In the genomic region with DNA sequence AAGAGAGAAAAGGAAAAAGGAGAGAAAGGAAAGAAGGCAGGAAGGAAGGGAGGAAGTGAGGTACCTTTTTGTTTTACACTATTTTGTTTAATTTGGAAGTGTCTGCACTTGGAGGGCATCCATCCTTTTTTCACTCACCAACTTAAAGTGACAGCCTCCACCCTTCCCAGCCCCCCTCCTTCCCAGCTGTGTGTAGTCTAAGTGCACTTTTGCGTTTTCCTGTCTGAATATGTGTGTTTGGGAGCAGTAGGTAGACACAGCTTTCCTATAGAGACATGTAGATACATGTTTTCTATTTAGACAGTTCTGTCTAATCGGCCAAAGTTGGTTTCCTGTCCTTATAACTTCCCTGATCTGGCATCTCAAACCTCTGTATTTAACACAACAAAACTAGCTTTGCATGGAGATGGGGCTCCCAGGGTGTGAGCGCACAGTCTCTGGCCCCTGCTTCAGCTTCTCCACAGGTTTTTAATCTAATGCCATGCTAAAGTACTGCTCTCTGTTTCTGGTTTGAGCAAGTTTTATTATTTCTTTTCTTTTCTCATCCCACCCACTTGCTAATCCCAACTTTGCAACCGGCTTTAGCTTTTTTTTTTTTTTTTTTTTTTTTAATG, we compare ENCODE assay signal across 9 mouse cellular contexts.
A peak's percentile ranks its signal among the peaks of the same experiment; 100 is the strongest.
DNase-seq lines count a peak whose midpoint lies in the region; ATAC-seq and TF ChIP-seq lines count a peak whose summit lies in the region.
"Had no signal": no experiment of that assay in that cellular context is flagged by ENCODE, and none has a peak within 500 bp of the region (broad histone marks: within the 10 kb centered on the region; RNA-seq: fewer than 3 reads in every experiment).

No protein-coding gene starts in this region.

- no peaks in the 10 kb centered on the region for H3K9me3 ChIP-seq in heart, embryonic 10.5 days
- H3K9me3 ChIP-seq in forebrain, postnatal 0 days (ENCODE audit: low read length): no peaks in the 10 kb centered on the region
- H3K9me3 ChIP-seq in liver, embryonic 14.5 days (ENCODE audit: control insufficient read depth, low read length): no peaks in the 10 kb centered on the region

- H3K27ac ChIP-seq in heart, embryonic 10.5 days: peak overlapping the region; percentile 74; the same call in 1 of the 2 replicates
- H3K27ac ChIP-seq in forebrain, postnatal 0 days (ENCODE audit: low read depth, low read length): 0 out of 2 replicates have a peak overlapping the region, but pooled peaks have one; percentile 10
- H3K27ac ChIP-seq in liver, embryonic 14.5 days: no peak overlapping the region
- H3K27ac ChIP-seq: macrophage had no signal

- H3K4me2 ChIP-seq in forebrain, postnatal 0 days (ENCODE audit: low read depth): peak overlapping the region; percentile 44
- H3K4me2 ChIP-seq in liver, embryonic 14.5 days (ENCODE audit: low read depth): peak overlapping the region; percentile 27

- 0 out of 2 replicates have a peak, but pooled peaks cover 2% of the 10 kb centered on the region for H3K27me3 ChIP-seq in heart, embryonic 10.5 days (ENCODE audit: insufficient read depth, poor library complexity, severe bottlenecking)
- H3K27me3 ChIP-seq in forebrain, postnatal 0 days (ENCODE audit: insufficient read depth, low read length): peaks cover 55% of the 10 kb centered on the region
- peaks cover 56% of the 10 kb centered on the region for H3K27me3 ChIP-seq in liver, embryonic 14.5 days (ENCODE audit: control insufficient read depth, insufficient read depth, low read length)

- TF ChIP-seq CTCF in forebrain, postnatal 0 days (IDR thresholded peaks at IDR 0.05; ENCODE audit: low read depth): no peak
- no peak for TF ChIP-seq CTCF in liver, embryonic 14.5 days (IDR thresholded peaks at IDR 0.05; ENCODE audit: low read depth)

- no peaks in the 10 kb centered on the region for H3K36me3 ChIP-seq in heart, embryonic 10.5 days
- H3K36me3 ChIP-seq in forebrain, postnatal 0 days (ENCODE audit: insufficient read depth): no peaks in the 10 kb centered on the region
- H3K36me3 ChIP-seq in liver, embryonic 14.5 days (replicated peaks; ENCODE audit: control insufficient read depth, insufficient read depth, low read depth): no peaks in the 10 kb centered on the region

- WGBS in heart, embryonic 10.5 days: 28% methylated on average over 4 of the region's 4 CpGs
- 5% methylated on average over 4 of the region's 4 CpGs for WGBS in forebrain, postnatal 0 days
- 28% methylated on average over 4 of the region's 4 CpGs for WGBS in liver, embryonic 14.5 days (ENCODE audit: insufficient replicate concordance)

- H3K4me3 ChIP-seq in heart, embryonic 10.5 days: peak overlapping the region; percentile 53
- H3K4me3 ChIP-seq in forebrain, postnatal 0 days (ENCODE audit: low read depth, low read length): peak overlapping the region; percentile 25
- H3K4me3 ChIP-seq in liver, embryonic 14.5 days (ENCODE audit: insufficient read depth in 1 of 2, low read depth in 2 of 2, low read length in 2 of 2): no peak overlapping the region

- TF ChIP-seq EP300 in liver, embryonic 14.5 days (IDR thresholded peaks at IDR 0.05; ENCODE audit: low read depth): no peak

- ATAC-seq in forebrain, postnatal 0 days: no peak
- no peak for ATAC-seq in liver, embryonic 14.5 days (ENCODE audit: insufficient read depth)

- H3K9ac ChIP-seq in forebrain, postnatal 0 days: 0 out of 2 replicates have a peak overlapping the region, but pooled peaks have one; percentile 31
- no peak overlapping the region for H3K9ac ChIP-seq in liver, embryonic 14.5 days (replicated peaks)

- intact Hi-C loops in heart, postnatal 25 days (cut with DNase I): loop anchor here (5.0 to 10.0 kb wide), 3 partner anchors 239 to 561 kb away; no protein-coding TSS in a partner anchor
- intact Hi-C loops in left cerebral cortex, postnatal 4 days (cut with DNase I): loop anchor here (5.0 to 10.0 kb wide), 3 partner anchors 154 to 481 kb away; partner anchors contain the start of gene Tcf7l2

- no peak for DNase-seq in heart, embryonic 10.5 days (ENCODE audit: low spot score)
- no peak for DNase-seq in heart, postnatal 25 days (ENCODE audit: low spot score)
- DNase-seq in ES-CJ7 (ENCODE audit: low read depth, low spot score): peak; percentile 52
- no peak for DNase-seq in forebrain, postnatal 0 days
- DNase-seq in liver, embryonic 14.5 days (ENCODE audit: low read depth in 3 of 3, low spot score in 3 of 3): no peak
- no peak for DNase-seq in right cerebral cortex, postnatal 10 days (ENCODE audit: low spot score in 2 of 2)
- DNase-seq in left cerebral cortex, postnatal 4 days: no peak
- no peak for DNase-seq in gastrocnemius, postnatal 10 days

- H3K4me1 ChIP-seq in heart, embryonic 10.5 days: peaks cover 33% of the 10 kb centered on the region
- H3K4me1 ChIP-seq in forebrain, postnatal 0 days (ENCODE audit: insufficient read depth): no peaks in the 10 kb centered on the region
- peaks cover 0 to 2% of the 10 kb centered on the region in 2 experiments; a peak in 2 of 4 replicates for H3K4me1 ChIP-seq in liver, embryonic 14.5 days (replicated peaks; ENCODE audit: control insufficient read depth in 2 of 2, insufficient read depth in 2 of 2, low read length in 1 of 2)

Comparison
In these comparisons a context has a peak if more than half of its experiments do, and no peak if none do; other contexts are left out.
1. H3K4me3 ChIP-seq: peak in heart, embryonic 10.5 days (single experiment) and forebrain, postnatal 0 days (single experiment); none in liver, embryonic 14.5 days (0 of 2).